Mouse (Mus musculus): Measurements from ENCODE around the gene Il2rb. TPM values are rescaled to one million over a fixed set of nuclear protein-coding genes. Genes with fewer than 3 reads are reported as not detected.

Gene Il2rb
- polyA plus RNA-seq, 1 experiment from 2014 or later, result not detected

DNA sequence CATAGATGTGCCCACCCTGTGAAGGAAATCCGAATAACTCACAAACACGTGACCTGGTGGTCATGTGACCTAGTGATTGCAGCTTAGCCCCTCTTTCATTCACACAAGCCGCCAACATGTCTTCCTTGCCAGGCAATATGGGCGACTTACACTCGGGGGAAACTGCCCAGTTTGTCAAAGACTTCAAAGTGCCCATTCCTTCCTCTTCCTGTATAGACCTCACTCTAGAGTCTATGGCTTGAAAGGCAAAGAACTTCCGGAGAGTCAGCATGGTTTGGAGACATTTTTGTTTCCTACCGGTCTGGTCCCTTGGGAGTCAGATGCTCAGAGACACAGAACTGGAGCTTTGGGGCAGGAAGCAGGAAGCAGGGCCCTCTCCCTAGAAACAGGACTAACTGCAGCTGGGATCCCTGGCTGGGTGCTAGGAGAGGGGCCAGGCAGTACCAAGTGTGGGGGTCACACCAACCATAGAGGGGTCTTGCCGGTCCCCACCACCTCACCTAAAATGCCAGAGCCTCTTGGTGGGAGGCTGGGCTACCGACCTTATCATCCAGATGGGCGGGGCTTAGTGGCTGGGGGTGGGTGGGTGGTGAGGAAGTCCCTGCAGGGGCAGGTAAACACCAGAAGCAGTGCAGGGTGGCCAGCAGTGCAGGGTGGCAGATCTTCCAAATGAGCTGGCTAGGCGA lies 33.8 kb upstream of the Il2rb start:
- WGBS, result 57% methylated on average over 11 of the region's 11 CpGs
- ATAC-seq (replicated peaks; ENCODE audit: low FRiP score), result 0 out of 2 replicates have a peak, but pooled peaks have one; percentile 6
- peak overlapping the region; percentile 55 for H3K4me2 ChIP-seq (ENCODE audit: low read depth, low read length, severe bottlenecking)
- no peak for DNase-seq (ENCODE audit: low spot score)
- peak overlapping the region; percentile 57 for H3K9ac ChIP-seq (ENCODE audit: low read length)
- peaks cover 9% of the 10 kb centered on the region; the same call in 1 of the 2 replicates for H3K4me1 ChIP-seq (replicated peaks; ENCODE audit: control insufficient read depth, insufficient read depth, low read length)
- no peak overlapping the region for H3K27ac ChIP-seq (ENCODE audit: low read depth, low read length)
- H3K27me3 ChIP-seq (ENCODE audit: control insufficient read depth, insufficient read depth, low read length), result no peaks in the 10 kb centered on the region; the same call in 1 of the 2 replicates
- peak overlapping the region; percentile 18; the same call in 1 of the 2 replicates for H3K4me3 ChIP-seq (ENCODE audit: low read depth, low read length)
- H3K9me3 ChIP-seq (ENCODE audit: control insufficient read depth, low read length), result no peaks in the 10 kb centered on the region
- no peaks in the 10 kb centered on the region for H3K36me3 ChIP-seq (ENCODE audit: control insufficient read depth, insufficient read depth, low read length)

DNA sequence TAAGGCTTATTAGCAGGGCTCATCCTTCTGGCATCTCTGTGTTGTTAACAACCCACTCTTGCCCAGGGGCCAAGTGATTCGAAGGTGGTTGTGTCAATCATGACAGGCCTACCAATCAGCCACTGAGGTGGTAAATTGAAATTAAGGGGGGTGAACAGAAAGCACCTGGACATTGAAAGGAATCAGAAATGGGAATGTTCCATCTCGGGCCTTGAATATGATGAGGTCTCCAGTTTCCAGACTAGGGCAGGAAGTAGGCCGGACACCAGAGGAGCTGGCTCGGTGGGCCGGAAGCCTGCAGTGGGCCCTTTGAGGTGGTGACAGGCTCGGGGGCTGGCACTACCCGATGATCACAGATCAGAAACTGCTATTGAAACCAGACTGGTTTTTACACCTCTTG lies 32.9 kb upstream of the Il2rb start:
- no peak for DNase-seq (ENCODE audit: low spot score)
- no peaks in the 10 kb centered on the region for H3K9me3 ChIP-seq (ENCODE audit: control insufficient read depth, low read length)
- H3K36me3 ChIP-seq (ENCODE audit: control insufficient read depth, insufficient read depth, low read length), result no peaks in the 10 kb centered on the region
- no peak overlapping the region for H3K4me3 ChIP-seq (ENCODE audit: low read depth, low read length)
- WGBS, result 88% methylated on average over 7 of the region's 7 CpGs
- H3K4me2 ChIP-seq (ENCODE audit: low read depth, low read length, severe bottlenecking), result no peak overlapping the region
- H3K27ac ChIP-seq (ENCODE audit: low read depth, low read length), result no peak overlapping the region
- no peak for ATAC-seq (replicated peaks; ENCODE audit: low FRiP score)
- peaks cover 9% of the 10 kb centered on the region; the same call in 1 of the 2 replicates for H3K4me1 ChIP-seq (replicated peaks; ENCODE audit: control insufficient read depth, insufficient read depth, low read length)
- no peaks in the 10 kb centered on the region; the same call in 1 of the 2 replicates for H3K27me3 ChIP-seq (ENCODE audit: control insufficient read depth, insufficient read depth, low read length)
- no peak overlapping the region for H3K9ac ChIP-seq (ENCODE audit: low read length)

DNA sequence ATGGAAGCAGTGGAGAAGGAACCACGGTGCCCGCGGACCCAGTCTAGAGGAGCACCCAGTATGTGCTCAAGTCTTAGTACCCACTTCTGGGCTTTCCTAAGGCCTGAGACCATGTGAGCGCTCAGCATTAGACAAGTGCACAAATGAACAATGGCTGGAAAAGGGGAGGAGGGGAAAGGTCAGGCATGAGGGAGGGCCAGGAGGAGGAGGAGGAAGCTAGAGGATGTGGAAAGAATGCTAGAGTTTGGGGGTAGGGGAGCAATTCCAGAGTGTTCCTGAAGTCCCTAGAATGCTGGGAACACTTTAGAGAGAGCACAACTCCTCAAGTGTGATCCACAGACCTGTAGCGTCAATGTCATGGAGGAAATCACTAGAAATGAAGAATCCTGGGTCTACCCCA lies 29.1 kb upstream of the Il2rb start:
- 84% methylated on average over 5 of the region's 5 CpGs for WGBS
- Histone ChIP-seq H3K4me3 (ENCODE audit: low read depth, low read length) (no peak overlapping the region), H3K9me3 (ENCODE audit: control insufficient read depth, low read length) (no peaks in the 10 kb centered on the region), H3K27ac (ENCODE audit: low read depth, low read length) (no peak overlapping the region), H3K27me3 (ENCODE audit: control insufficient read depth, insufficient read depth, low read length) (no peaks in the 10 kb centered on the region), H3K4me1 (replicated peaks; ENCODE audit: control insufficient read depth, insufficient read depth, low read length) (peaks cover 2% of the 10 kb centered on the region; the same call in 1 of the 2 replicates), H3K4me2 (ENCODE audit: low read depth, low read length, severe bottlenecking) (no peak overlapping the region), H3K36me3 (ENCODE audit: control insufficient read depth, insufficient read depth, low read length) (no peaks in the 10 kb centered on the region), H3K9ac (ENCODE audit: low read length) (no peak overlapping the region)
- DNase-seq (ENCODE audit: low spot score) (no peak), ATAC-seq (replicated peaks; ENCODE audit: low FRiP score) (no peak)

DNA sequence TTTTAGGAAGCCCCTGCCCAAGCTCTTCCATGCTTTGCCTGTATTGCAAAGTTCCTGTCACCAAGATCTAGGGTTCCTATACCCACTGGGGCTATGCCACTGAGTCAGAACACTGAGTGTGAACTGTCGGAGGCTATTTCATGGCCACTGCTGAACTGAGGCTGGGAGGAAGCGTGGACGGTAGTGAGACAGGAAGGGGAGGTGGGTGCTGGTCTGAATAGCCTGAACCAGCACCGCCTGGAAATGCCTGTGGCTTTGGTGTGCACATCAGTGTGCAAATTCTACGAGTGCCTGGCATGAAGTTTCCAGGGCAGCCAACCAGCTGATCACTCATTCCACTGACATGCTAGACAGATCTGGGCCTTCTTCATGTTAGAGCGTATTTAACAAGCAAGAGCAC lies 26.8 kb upstream of the Il2rb start:
- no peaks in the 10 kb centered on the region for H3K36me3 ChIP-seq (ENCODE audit: control insufficient read depth, insufficient read depth, low read length)
- no peak for ATAC-seq (replicated peaks; ENCODE audit: low FRiP score)
- no peak overlapping the region for H3K4me2 ChIP-seq (ENCODE audit: low read depth, low read length, severe bottlenecking)
- WGBS, result 92% methylated on average over 6 of the region's 6 CpGs
- no peaks in the 10 kb centered on the region for H3K9me3 ChIP-seq (ENCODE audit: control insufficient read depth, low read length)
- no peak overlapping the region for H3K27ac ChIP-seq (ENCODE audit: low read depth, low read length)
- no peaks in the 10 kb centered on the region for H3K4me1 ChIP-seq (replicated peaks; ENCODE audit: control insufficient read depth, insufficient read depth, low read length)
- no peak overlapping the region for H3K4me3 ChIP-seq (ENCODE audit: low read depth, low read length)
- H3K27me3 ChIP-seq (ENCODE audit: control insufficient read depth, insufficient read depth, low read length), result no peaks in the 10 kb centered on the region
- no peak overlapping the region for H3K9ac ChIP-seq (ENCODE audit: low read length)
- DNase-seq (ENCODE audit: low spot score), result no peak

DNA sequence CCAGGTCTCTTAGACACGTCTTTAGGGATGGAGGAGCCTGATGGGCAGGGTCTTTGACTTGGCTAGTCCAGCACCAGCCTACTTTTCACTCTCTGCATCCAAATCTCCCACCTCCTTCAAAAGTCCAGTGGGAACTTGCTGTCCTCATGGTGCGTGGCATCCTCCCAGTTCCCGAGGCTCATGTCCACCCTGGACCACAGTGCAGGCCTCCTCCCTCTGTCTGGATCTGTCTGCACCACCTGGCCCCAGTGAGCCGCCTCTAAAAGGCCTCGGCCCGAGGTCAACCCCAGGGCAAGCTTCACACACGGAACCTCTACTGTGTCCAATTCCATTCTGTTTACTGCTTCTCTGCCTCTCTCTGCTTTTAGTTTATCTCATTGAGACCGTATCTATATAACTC lies 26.3 kb upstream of the Il2rb start:
- 75% methylated on average over 8 of the region's 8 CpGs for WGBS
- ATAC-seq (replicated peaks; ENCODE audit: low FRiP score) (no peak), DNase-seq (ENCODE audit: low spot score) (no peak)

DNA sequence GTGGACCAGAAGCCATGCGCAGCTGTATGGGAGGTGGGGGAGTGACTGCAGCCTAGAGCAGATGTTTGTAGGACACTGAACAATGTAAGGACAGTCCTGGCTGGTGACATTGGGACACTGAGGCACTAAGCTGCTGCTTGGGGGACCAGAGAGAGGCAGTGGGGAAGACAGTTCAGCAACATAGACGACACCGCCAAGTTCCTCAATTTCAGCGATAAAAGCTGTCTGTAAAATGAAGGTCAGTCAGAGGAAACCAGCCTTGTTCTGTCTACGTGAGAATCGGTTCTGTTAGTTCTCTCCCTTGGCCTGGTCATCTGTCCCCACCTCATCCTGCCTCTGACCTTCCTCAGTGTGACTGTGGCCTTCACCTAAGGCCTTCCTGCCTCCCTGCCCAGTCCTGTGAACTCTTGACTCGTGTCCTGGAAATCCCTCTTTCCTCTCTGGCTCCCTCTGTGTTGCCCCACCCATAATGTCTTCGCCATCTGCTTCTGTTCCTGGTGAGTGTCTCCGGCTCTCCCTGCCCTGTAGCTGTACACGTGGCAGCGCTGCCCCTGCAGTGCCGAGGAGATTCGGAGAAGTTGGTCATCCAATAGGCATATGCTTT lies 25.1 kb upstream of the Il2rb start:
- H3K9me3 ChIP-seq (ENCODE audit: control insufficient read depth, low read length), result no peaks in the 10 kb centered on the region
- no peak for ATAC-seq (replicated peaks; ENCODE audit: low FRiP score)
- WGBS, result 83% methylated on average over 13 of the region's 13 CpGs
- no peaks in the 10 kb centered on the region for H3K36me3 ChIP-seq (ENCODE audit: control insufficient read depth, insufficient read depth, low read length)
- no peak overlapping the region for H3K9ac ChIP-seq (ENCODE audit: low read length)
- no peak overlapping the region for H3K4me2 ChIP-seq (ENCODE audit: low read depth, low read length, severe bottlenecking)
- no peak overlapping the region for H3K4me3 ChIP-seq (ENCODE audit: low read depth, low read length)
- H3K27ac ChIP-seq (ENCODE audit: low read depth, low read length), result no peak overlapping the region
- H3K27me3 ChIP-seq (ENCODE audit: control insufficient read depth, insufficient read depth, low read length), result no peaks in the 10 kb centered on the region
- no peak for DNase-seq (ENCODE audit: low spot score)
- H3K4me1 ChIP-seq (replicated peaks; ENCODE audit: control insufficient read depth, insufficient read depth, low read length), result no peaks in the 10 kb centered on the region

More for the DNA sequence above, 26.3 kb upstream of the Il2rb start:
- no peak overlapping the region for H3K4me2 ChIP-seq (ENCODE audit: low read depth, low read length, severe bottlenecking)
- no peak overlapping the region for H3K9ac ChIP-seq (ENCODE audit: low read length)
- H3K27me3 ChIP-seq (ENCODE audit: control insufficient read depth, insufficient read depth, low read length), result no peaks in the 10 kb centered on the region
- no peaks in the 10 kb centered on the region for H3K9me3 ChIP-seq (ENCODE audit: control insufficient read depth, low read length)
- no peaks in the 10 kb centered on the region for H3K36me3 ChIP-seq (ENCODE audit: control insufficient read depth, insufficient read depth, low read length)
- H3K4me3 ChIP-seq (ENCODE audit: low read depth, low read length), result no peak overlapping the region
- H3K27ac ChIP-seq (ENCODE audit: low read depth, low read length), result no peak overlapping the region
- no peaks in the 10 kb centered on the region for H3K4me1 ChIP-seq (replicated peaks; ENCODE audit: control insufficient read depth, insufficient read depth, low read length)

DNA sequence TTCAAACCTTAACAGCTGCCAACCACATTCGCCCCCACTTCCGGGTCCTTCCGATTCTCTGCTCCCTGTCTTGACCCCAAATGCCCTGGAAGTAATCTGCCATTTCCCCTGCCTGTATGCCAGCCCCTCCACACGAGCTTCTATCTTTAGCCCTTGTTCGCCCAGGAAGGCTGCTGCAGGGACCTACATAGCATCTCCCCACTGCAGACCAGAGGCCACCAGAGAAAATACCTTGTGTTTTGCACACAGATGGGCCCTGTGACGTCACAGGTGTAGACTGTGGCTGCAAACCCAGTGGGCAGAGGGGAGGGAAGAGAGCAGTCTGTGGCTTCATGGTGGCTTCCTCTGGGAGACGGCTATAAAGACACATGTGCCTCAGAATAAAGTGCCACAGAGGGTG lies 23.1 kb upstream of the Il2rb start:
- DNase-seq (ENCODE audit: low spot score) (no peak), ATAC-seq (replicated peaks; ENCODE audit: low FRiP score) (no peak)
- H3K27ac ChIP-seq (ENCODE audit: low read depth, low read length), result no peak overlapping the region
- no peaks in the 10 kb centered on the region for H3K9me3 ChIP-seq (ENCODE audit: control insufficient read depth, low read length)
- H3K9ac ChIP-seq (ENCODE audit: low read length), result no peak overlapping the region
- no peaks in the 10 kb centered on the region for H3K4me1 ChIP-seq (replicated peaks; ENCODE audit: control insufficient read depth, insufficient read depth, low read length)
- no peaks in the 10 kb centered on the region for H3K36me3 ChIP-seq (ENCODE audit: control insufficient read depth, insufficient read depth, low read length)
- no peaks in the 10 kb centered on the region for H3K27me3 ChIP-seq (ENCODE audit: control insufficient read depth, insufficient read depth, low read length)
- no peak overlapping the region for H3K4me3 ChIP-seq (ENCODE audit: low read depth, low read length)
- 72% methylated on average over 7 of the region's 7 CpGs for WGBS
- H3K4me2 ChIP-seq (ENCODE audit: low read depth, low read length, severe bottlenecking), result no peak overlapping the region

DNA sequence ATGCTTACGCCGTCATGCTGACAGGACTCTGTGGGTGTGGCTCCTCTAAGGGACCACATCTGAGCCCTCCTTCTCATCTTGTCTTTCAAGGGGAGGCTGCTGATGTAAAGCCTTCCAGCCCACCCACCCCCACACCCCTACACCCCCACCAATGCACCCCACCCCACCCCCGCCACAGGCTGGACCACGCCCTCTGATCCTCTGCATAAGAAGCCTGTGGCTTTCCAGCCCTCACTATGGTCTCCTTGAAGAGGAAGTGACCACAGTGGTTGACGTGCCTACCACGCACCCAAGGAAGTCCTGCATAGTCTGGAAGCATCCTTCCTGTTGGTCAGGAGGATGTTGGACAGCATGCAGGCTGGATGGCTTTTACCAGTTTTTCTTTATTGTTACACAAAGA lies 20.7 kb upstream of the Il2rb start:
- Histone ChIP-seq H3K9ac (ENCODE audit: low read length) (no peak overlapping the region), H3K4me3 (ENCODE audit: low read depth, low read length) (no peak overlapping the region), H3K27me3 (ENCODE audit: control insufficient read depth, insufficient read depth, low read length) (no peaks in the 10 kb centered on the region), H3K27ac (ENCODE audit: low read depth, low read length) (no peak overlapping the region), H3K36me3 (ENCODE audit: control insufficient read depth, insufficient read depth, low read length) (no peaks in the 10 kb centered on the region), H3K4me1 (replicated peaks; ENCODE audit: control insufficient read depth, insufficient read depth, low read length) (no peaks in the 10 kb centered on the region), H3K9me3 (ENCODE audit: control insufficient read depth, low read length) (no peaks in the 10 kb centered on the region), H3K4me2 (ENCODE audit: low read depth, low read length, severe bottlenecking) (no peak overlapping the region)
- ATAC-seq (replicated peaks; ENCODE audit: low FRiP score), result no peak
- DNase-seq (ENCODE audit: low spot score), result no peak
- 89% methylated on average over 6 of the region's 6 CpGs for WGBS

Measured in forebrain, embryonic 11.5 days (tissue).